Mouse (Mus musculus) left cerebral cortex, adult 8-10 months (tissue): ENCODE data around the gene Iqcf4. TPM values are rescaled to one million over a fixed set of nuclear protein-coding genes. Genes with fewer than 3 reads are reported as not detected.

Experiments used
- DNase-seq, 2 experiments: peaks; one replicate each; pipeline ENCODE4 v3.0.0; 2022; ENCODE audit warnings: low spot score in 2 of 2
- total RNA-seq, 4 experiments: library from RNA; stranded (reverse); gene quantifications; 2 replicates each; pipeline ENCODE4 v1.2.4; 2022

The Iqcf4 gene
- total RNA-seq, 4 experiments from 2014 or later = not detected

DNA sequence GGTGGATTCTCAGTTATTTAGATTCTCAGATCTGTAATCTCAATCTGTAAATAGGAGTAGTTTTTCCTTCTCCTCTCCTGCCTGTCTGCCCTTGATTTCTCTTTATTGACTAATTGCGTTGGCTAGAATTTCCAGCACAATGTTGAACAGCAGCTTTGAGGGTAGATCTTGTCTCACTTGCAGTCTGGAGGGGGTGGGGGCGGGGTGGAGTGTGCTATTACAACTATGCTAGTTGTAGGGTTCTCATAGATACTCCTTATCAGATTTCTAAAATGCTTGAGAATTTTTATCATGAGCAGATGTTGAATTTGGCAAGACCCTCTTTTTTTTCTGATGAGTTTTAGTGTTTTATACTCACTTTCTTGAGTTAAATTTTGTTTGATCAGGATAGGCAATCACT lies 51.4 kb downstream of the Iqcf4 start:
- DNase-seq = no peak

Other genes with a start within 250 kb of the Iqcf4 start
- 100 to 1,000 TPM in 1 of 4 experiments, 10 to 100 TPM in 3; 89.5 to 103 (median 93.0) TPM for gene Dusp7, start 202.4 kb downstream of the Iqcf4 start, total RNA-seq
- 100 to 1,000 TPM; 266 to 312 (median 299) TPM for gene Rpl29, start 141.5 kb downstream of the Iqcf4 start, total RNA-seq
- gene Acy1, start 132.7 kb downstream of the Iqcf4 start, total RNA-seq = 10 to 100 TPM; 23.2 to 24.3 (median 23.7) TPM
- gene Abhd14b, start 123.5 kb downstream of the Iqcf4 start, total RNA-seq = 10 to 100 TPM; 14.6 to 16.1 (median 15.3) TPM
- gene Abhd14a, start 123.3 kb downstream of the Iqcf4 start, total RNA-seq = 10 to 100 TPM; 31.7 to 35.8 (median 34.5) TPM
- gene Pcbp4, start 117.7 kb downstream of the Iqcf4 start, total RNA-seq = 100 to 1,000 TPM; 201 to 223 (median 211) TPM
- 10 to 100 TPM; 11.7 to 15.6 (median 12.7) TPM for gene Gpr62, start 105.1 kb downstream of the Iqcf4 start, total RNA-seq
- gene Rrp9, start 95.0 kb downstream of the Iqcf4 start, total RNA-seq = 10 to 100 TPM; 26.9 to 47.9 (median 32.8) TPM
- 1 to 10 TPM; 6.1 to 7.8 (median 7.0) TPM for gene Parp3, start 94.0 kb downstream of the Iqcf4 start, total RNA-seq
- not detected for gene Iqcf1, start 71.0 kb downstream of the Iqcf4 start, total RNA-seq
- gene Iqcf5, start 56.4 kb downstream of the Iqcf4 start, total RNA-seq = 1 to 10 TPM in 1 of 4 experiments, under 1 TPM in 2, not detected in 1; 0.68 to 1.2 (median 0.79) TPM
- gene Iqcf3, start 9.4 kb downstream of the Iqcf4 start, total RNA-seq = not detected
- not detected for gene Iqcf6, start 55.6 kb upstream of the Iqcf4 start, total RNA-seq
- 10 to 100 TPM; 42.5 to 59.1 (median 45.4) TPM for gene Grm2, start 85.1 kb upstream of the Iqcf4 start, total RNA-seq
- 100 to 1,000 TPM in 3 of 4 experiments, 10 to 100 TPM in 1; 94.4 to 115 (median 103) TPM for gene Tex264, start 114.9 kb upstream of the Iqcf4 start, total RNA-seq
- 10 to 100 TPM; 15.9 to 17.9 (median 17.0) TPM for gene Rad54l2, start 218.2 kb upstream of the Iqcf4 start, total RNA-seq